Mouse (Mus musculus) ES-Bruce4 (cell line): ENCODE results near the gene Hlx.

Experiments
- CTCF ChIP-seq: IDR thresholded peaks from one replicate; pipeline ENCODE4 v1.8.1; 2011; ENCODE audit warnings: low read depth, low read length
- EP300 ChIP-seq: IDR thresholded peaks from 2 replicates; pipeline ENCODE4 v1.6.1; 2011; ENCODE audit warnings: low read depth, low read length; ENCODE audit not compliant: insufficient read depth
- POLR2A ChIP-seq: IDR thresholded peaks from one replicate; pipeline ENCODE4 v1.8.1; 2011; ENCODE audit warnings: low read length; ENCODE audit not compliant: insufficient read depth

DNA sequence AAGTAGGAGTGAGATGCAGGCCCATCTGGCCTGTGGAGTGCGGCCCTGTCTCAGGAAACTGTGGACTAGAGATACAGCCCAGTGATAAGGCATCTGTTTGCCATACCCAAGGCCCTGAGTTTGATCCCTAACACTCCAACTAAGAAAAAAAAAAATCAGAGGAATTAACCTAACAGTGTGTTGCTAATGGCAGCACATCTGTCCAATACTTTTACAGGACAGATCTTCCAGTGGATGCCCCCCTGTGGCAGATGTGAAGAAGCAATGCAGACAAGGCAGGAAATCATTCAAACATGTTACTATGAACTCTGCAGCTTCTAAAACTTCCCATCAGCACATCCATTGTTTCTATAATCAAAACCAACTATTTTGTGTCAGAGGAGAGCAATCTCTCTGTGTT is 33.1 kb downstream of the Hlx start:
- TF ChIP-seq CTCF (no peak), EP300 (no peak), POLR2A (no peak)
